Mouse (Mus musculus) liver, adult 2 months (tissue): ENCODE results near the gene Lclat1. TPM values are rescaled to one million over a fixed set of nuclear protein-coding genes. Genes with fewer than 3 reads are reported as not detected.

ENCODE experiments used
- DNase-seq: peaks from one replicate; pipeline ENCODE4 v3.0.0-alpha.2; 2011; ENCODE audit warnings: low read depth, low spot score; ENCODE audit errors: extremely low read depth
- H3K27ac ChIP-seq: fragments of 200-500 bp; replicated peaks from 2 replicates; pipeline ENCODE4 v1.5.1; 2012; ENCODE audit warnings: low read depth, mild to moderate bottlenecking, control low read depth, inconsistent platforms, low read length; ENCODE audit not compliant: insufficient read depth
- H3K27me3 ChIP-seq: fragments of 200-500 bp; 2 replicates; pipeline ENCODE4 v1.6.1; 2012; ENCODE audit warnings: mild to moderate bottlenecking, moderate library complexity, low read length, inconsistent platforms; ENCODE audit not compliant: control insufficient read depth, insufficient read depth
- H3K36me3 ChIP-seq: fragments of 200-500 bp; 2 replicates; pipeline ENCODE4 v1.6.1; 2012; ENCODE audit warnings: low read length, inconsistent platforms; ENCODE audit not compliant: control insufficient read depth, insufficient read depth
- H3K4me1 ChIP-seq: fragments of 200-500 bp; 2 replicates; pipeline ENCODE4 v1.6.1; 2011; ENCODE audit warnings: low read length; ENCODE audit not compliant: control insufficient read depth, insufficient read depth
- H3K4me3 ChIP-seq: fragments of 200-500 bp; 2 replicates; pipeline ENCODE4 v1.5.1; 2011; ENCODE audit warnings: low read depth, mild to moderate bottlenecking, control low read depth, low read length, moderate library complexity; ENCODE audit not compliant: insufficient read depth
- H3K79me2 ChIP-seq: fragments of 200-500 bp; 2 replicates; pipeline ENCODE4 v1.6.1; 2012; ENCODE audit warnings: inconsistent platforms, mild to moderate bottlenecking, low read length, moderate library complexity; ENCODE audit not compliant: control insufficient read depth, insufficient read depth
- H3K9ac ChIP-seq: fragments of 200-500 bp; 2 replicates; pipeline ENCODE4 v1.6.1; 2012; ENCODE audit warnings: low read depth, mild to moderate bottlenecking, control low read depth, inconsistent platforms, low read length
- CTCF ChIP-seq: fragments of 200-500 bp; IDR thresholded peaks from 2 replicates; pipeline ENCODE4 v1.5.1; 2011; ENCODE audit warnings: low read depth, low read length, control low read depth
- POLR2A ChIP-seq: fragments of 200-500 bp; IDR thresholded peaks from 2 replicates; pipeline ENCODE4 v1.6.1; 2011; ENCODE audit warnings: low read length, control low read depth; ENCODE audit not compliant: insufficient read depth; ENCODE audit errors: extremely low read depth
- WGBS: fragments of 180-500 bp; shearing (Covaris S2); methylation state at CpG from one replicate; pipeline ENCODE4 v1.1.7; 2018; 5-methylcytosine and 5-hydroxymethylcytosine counted together
- polyA plus RNA-seq: library from polyadenylated mRNA; depleted of rRNA; stranded (reverse); fragments of >200 nt; gene quantifications from 2 replicates; pipeline ENCODE4 v1.2.3, GENCODE M21; 2012; rRNA removed
- total RNA-seq: library from RNA; depleted of rRNA; stranded (reverse); fragments of >200 nt; gene quantifications from 2 replicates; pipeline ENCODE4 v1.2.3, GENCODE M21; 2014; rRNA removed

Gene Lclat1
- total RNA-seq: 24.1 and 29.6 TPM in 2 replicates
- 12.3 and 17.2 TPM in 2 replicates for polyA plus RNA-seq

GRCm38 (mm10) chr17:73107158-73108157 is at the start of gene Lclat1:
Gene Lclat1, plus strand, starts transcription at chr17:73107985.
- Histone ChIP-seq H3K27ac (peak within 1 kb of the TSS; percentile 81), H3K79me2 (peaks cover 11% of the 10 kb centered on the region; the same call in 1 of the 2 replicates), H3K4me1 (peaks cover 4% of the 10 kb centered on the region), H3K27me3 (no peaks in the 10 kb centered on the region), H3K4me3 (peak within 1 kb of the TSS; percentile 89), H3K9ac (peak within 1 kb of the TSS; percentile 83), H3K36me3 (no peaks in the 10 kb centered on the region)
- TF ChIP-seq POLR2A (0 out of 2 replicates have a peak, but pooled peaks have one; percentile 4), CTCF (no peak)
- DNase-seq: peak; percentile 92
- WGBS: 4% methylated on average over 51 of the region's 51 CpGs

DNA sequence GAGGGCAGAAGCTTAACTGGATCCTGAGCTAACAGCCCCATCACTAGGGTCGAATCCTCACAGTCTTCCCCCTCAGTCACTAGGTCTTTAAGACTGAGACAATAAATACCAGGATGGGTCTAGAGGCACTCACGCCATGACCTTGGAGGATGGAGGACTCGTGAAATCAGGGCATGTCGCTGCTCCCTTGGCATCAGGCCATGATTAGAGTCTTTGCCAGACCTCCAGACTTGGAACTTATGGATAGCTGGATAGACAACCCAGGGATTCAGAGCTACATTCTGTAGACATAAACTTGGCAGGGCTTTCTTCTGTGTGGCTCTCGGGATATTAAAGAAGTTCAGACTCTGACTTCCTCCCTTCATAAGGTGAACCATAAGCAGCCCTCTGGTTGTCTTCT is 49.5 kb upstream of the Lclat1 start:
- no peak overlapping the region for H3K9ac ChIP-seq
- no peak overlapping the region for H3K27ac ChIP-seq
- DNase-seq: no peak
- no peak overlapping the region for H3K4me3 ChIP-seq
- 73% methylated on average over 5 of the region's 5 CpGs for WGBS
- TF ChIP-seq POLR2A (no peak), CTCF (no peak)
- no peaks in the 10 kb centered on the region for H3K79me2 ChIP-seq
- no peaks in the 10 kb centered on the region for H3K27me3 ChIP-seq
- no peaks in the 10 kb centered on the region; the same call in 1 of the 2 replicates for H3K4me1 ChIP-seq
- H3K36me3 ChIP-seq: no peaks in the 10 kb centered on the region

- no peak overlapping the region for H3K4me3 ChIP-seq
- H3K36me3 ChIP-seq: no peaks in the 10 kb centered on the region
- H3K4me1 ChIP-seq: no peaks in the 10 kb centered on the region; the same call in 1 of the 2 replicates
- H3K27ac ChIP-seq: no peak overlapping the region
- peak; percentile 27 for DNase-seq
- TF ChIP-seq POLR2A: no peak
- no peak for TF ChIP-seq CTCF
- H3K9ac ChIP-seq: no peak overlapping the region
- H3K79me2 ChIP-seq: no peaks in the 10 kb centered on the region
- 83% methylated on average over 3 of the region's 3 CpGs for WGBS
- H3K27me3 ChIP-seq: no peaks in the 10 kb centered on the region
Measured at GRCm38 (mm10) chr17:73060224-73060896, 47.4 kb upstream of the Lclat1 start.

DNA sequence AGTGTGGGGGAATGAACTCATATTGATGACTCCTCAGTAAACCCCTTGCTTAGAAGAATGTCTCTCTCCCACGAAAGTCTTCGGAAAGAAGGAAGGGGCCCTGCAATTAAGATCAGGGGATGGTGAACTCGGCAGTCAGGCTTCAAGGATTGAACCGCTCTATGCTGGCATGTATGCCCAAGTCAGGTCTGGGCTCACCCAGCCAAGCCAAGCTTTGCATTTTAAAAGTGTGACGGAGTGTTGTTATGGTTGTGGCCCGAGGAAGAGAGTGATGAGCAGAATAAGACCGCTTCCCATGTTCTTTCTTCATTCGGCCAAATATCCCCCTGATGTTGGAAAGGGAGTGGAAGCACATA is 46.9 kb upstream of the Lclat1 start:
- H3K4me3 ChIP-seq: no peak overlapping the region
- H3K4me1 ChIP-seq: no peaks in the 10 kb centered on the region; the same call in 1 of the 2 replicates
- DNase-seq: no peak
- H3K79me2 ChIP-seq: no peaks in the 10 kb centered on the region
- H3K27ac ChIP-seq: 0 out of 2 replicates have a peak overlapping the region, but pooled peaks have one; percentile 36
- H3K27me3 ChIP-seq: no peaks in the 10 kb centered on the region
- H3K9ac ChIP-seq: no peak overlapping the region
- H3K36me3 ChIP-seq: no peaks in the 10 kb centered on the region
- no peak for TF ChIP-seq CTCF
- TF ChIP-seq POLR2A: no peak
- 89% methylated on average over 8 of the region's 8 CpGs for WGBS

GRCm38 (mm10) chr17:73062701-73063100 is 45.1 kb upstream of the Lclat1 start:
- Histone ChIP-seq H3K4me3 (no peak overlapping the region), H3K9ac (no peak overlapping the region), H3K36me3 (no peaks in the 10 kb centered on the region), H3K79me2 (no peaks in the 10 kb centered on the region), H3K4me1 (no peaks in the 10 kb centered on the region; the same call in 1 of the 2 replicates), H3K27ac (no peak overlapping the region), H3K27me3 (no peaks in the 10 kb centered on the region)
- DNase-seq: no peak
- TF ChIP-seq CTCF: no peak
- no peak for TF ChIP-seq POLR2A
- WGBS: 77% methylated on average over 1 of the region's 1 CpGs

DNA sequence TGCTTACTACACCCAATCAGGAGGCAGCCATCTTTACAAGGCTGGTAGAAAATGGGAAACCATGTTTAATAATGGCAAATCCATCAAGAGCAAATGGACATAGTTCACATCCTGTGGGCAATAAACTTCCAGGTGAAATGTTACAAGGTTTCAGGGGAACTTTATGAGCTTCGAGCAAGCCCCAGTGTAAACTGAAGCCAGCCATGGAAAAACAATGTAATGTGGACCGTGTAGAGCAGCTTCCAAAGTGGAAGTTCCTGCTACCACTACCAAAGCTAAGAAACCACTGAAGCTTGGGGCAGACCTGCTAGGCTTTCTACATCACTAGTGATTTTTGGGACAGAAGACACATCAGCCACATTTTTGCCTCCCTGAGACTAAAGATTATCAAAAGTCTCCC is 44.5 kb upstream of the Lclat1 start:
- DNase-seq: no peak
- Histone ChIP-seq H3K4me1 (no peaks in the 10 kb centered on the region; the same call in 1 of the 2 replicates), H3K36me3 (no peaks in the 10 kb centered on the region), H3K27me3 (no peaks in the 10 kb centered on the region), H3K27ac (no peak overlapping the region), H3K9ac (no peak overlapping the region), H3K79me2 (no peaks in the 10 kb centered on the region), H3K4me3 (no peak overlapping the region)
- WGBS: 82% methylated on average over 2 of the region's 2 CpGs
- TF ChIP-seq POLR2A: no peak
- no peak for TF ChIP-seq CTCF
